Mouse (Mus musculus) embryonic facial prominence, embryonic 11.5 days (tissue): ENCODE measurements around the gene Dusp28. TPM values are rescaled to one million over a fixed set of nuclear protein-coding genes. Genes with fewer than 3 reads are reported as not detected.

Source experiments
- ATAC-seq: fragments of 200-750 bp; cut with Nextera tagmentation; replicated peaks from 2 replicates; pipeline ENCODE4 v1.8.0; 2017; ENCODE audit warnings: low read depth; ENCODE audit not compliant: insufficient number of reproducible peaks, low FRiP score, low TSS enrichment
- DNase-seq: peaks from one replicate; pipeline ENCODE4 v3.0.0-alpha.2; 2015; ENCODE audit warnings: low spot score
- H3K27ac ChIP-seq: fragments of 300-500 bp; sonication (generic); replicated peaks from 2 replicates; pipeline ENCODE4 v1.5.1; 2014; ENCODE audit warnings: mild to moderate bottlenecking, low read depth, low read length, control low read depth
- H3K27me3 ChIP-seq: fragments of 300-500 bp; sonication (generic); 2 replicates; pipeline ENCODE4 v1.6.1; 2014; ENCODE audit warnings: mild to moderate bottlenecking, low read length, moderate library complexity, mixed read lengths; ENCODE audit not compliant: control insufficient read depth, insufficient read depth
- H3K36me3 ChIP-seq: fragments of 300-500 bp; sonication (generic); replicated peaks from 2 replicates; pipeline ENCODE4 v1.6.1; 2014; ENCODE audit warnings: low read depth, mild to moderate bottlenecking, low read length, moderate library complexity, mixed read lengths; ENCODE audit not compliant: control insufficient read depth, insufficient read depth
- H3K4me1 ChIP-seq: fragments of 300-500 bp; sonication (generic); 2 replicates; pipeline ENCODE4 v1.6.1; 2014; ENCODE audit warnings: low read length, mixed read lengths; ENCODE audit not compliant: control insufficient read depth, insufficient read depth
- H3K4me2 ChIP-seq: fragments of 300-500 bp; sonication (generic); 2 replicates; pipeline ENCODE4 v1.6.1; 2014; ENCODE audit warnings: low read depth, mild to moderate bottlenecking, control low read depth, low read length, moderate library complexity
- H3K4me3 ChIP-seq: fragments of 300-500 bp; sonication (generic); 2 replicates; pipeline ENCODE4 v1.5.1; 2014; ENCODE audit warnings: low read depth, low read length, control low read depth
- H3K9ac ChIP-seq: fragments of 300-500 bp; sonication (generic); replicated peaks from 2 replicates; pipeline ENCODE4 v1.6.1; 2014; ENCODE audit warnings: mild to moderate bottlenecking, control low read depth, low read length
- H3K9me3 ChIP-seq: fragments of 300-500 bp; sonication (generic); replicated peaks from 2 replicates; pipeline ENCODE4 v1.6.1; 2016; ENCODE audit warnings: mild to moderate bottlenecking, low read length, inconsistent platforms, mixed read lengths; ENCODE audit not compliant: control insufficient read depth
- WGBS: fragments of 180-500 bp; shearing (Covaris S2); extraction: QIAGEN DNeasy Blood & Tissue Kit; methylation state at CpG from one replicate; pipeline ENCODE4 v1.1.7; 2014; 5-methylcytosine and 5-hydroxymethylcytosine counted together
- polyA plus RNA-seq: library from polyadenylated mRNA; unstranded; fragments of >200 nt; fragmentation: Nextera tagmentation; extraction: Ambion mirVana; gene quantifications from 2 replicates; pipeline ENCODE4 v1.2.1, GENCODE M21; 2014

The Dusp28 gene
- polyA plus RNA-seq, 1 experiment from 2014 or later = 7.2 TPM

DNA sequence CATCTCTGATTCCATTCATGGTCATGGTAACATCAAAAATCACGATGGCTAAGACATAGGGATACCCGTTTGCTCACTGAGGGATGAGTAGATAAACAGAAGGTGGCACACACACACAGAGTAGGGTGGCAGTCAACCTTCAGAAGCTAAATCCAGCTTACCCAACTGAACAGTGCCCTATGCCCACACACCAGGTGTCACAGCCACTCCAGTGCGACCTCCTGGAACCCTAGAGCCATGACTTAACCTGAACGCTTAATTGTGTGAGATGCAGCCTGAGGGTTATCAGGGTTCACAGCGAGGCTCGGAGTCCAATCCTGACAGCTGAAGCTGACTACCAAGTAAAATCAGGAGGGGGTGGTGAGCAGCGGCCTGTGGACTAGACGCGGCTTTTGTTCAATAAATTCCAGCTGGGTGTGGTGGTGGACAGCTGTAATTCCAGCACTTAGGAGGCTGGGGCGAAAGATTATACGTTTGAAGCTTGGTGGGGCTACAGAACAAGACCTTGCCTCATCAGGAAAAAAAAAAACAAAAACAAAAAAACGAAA lies 29.3 kb upstream of the Dusp28 start:
- ATAC-seq (no peak), DNase-seq (no peak)
- Histone ChIP-seq H3K9me3 (no peaks in the 10 kb centered on the region), H3K4me2 (no peak overlapping the region), H3K4me1 (no peaks in the 10 kb centered on the region), H3K27me3 (no peaks in the 10 kb centered on the region), H3K9ac (no peak overlapping the region), H3K36me3 (no peaks in the 10 kb centered on the region), H3K27ac (no peak overlapping the region), H3K4me3 (no peak overlapping the region)
- 59% methylated on average over 12 of the region's 12 CpGs for WGBS

DNA sequence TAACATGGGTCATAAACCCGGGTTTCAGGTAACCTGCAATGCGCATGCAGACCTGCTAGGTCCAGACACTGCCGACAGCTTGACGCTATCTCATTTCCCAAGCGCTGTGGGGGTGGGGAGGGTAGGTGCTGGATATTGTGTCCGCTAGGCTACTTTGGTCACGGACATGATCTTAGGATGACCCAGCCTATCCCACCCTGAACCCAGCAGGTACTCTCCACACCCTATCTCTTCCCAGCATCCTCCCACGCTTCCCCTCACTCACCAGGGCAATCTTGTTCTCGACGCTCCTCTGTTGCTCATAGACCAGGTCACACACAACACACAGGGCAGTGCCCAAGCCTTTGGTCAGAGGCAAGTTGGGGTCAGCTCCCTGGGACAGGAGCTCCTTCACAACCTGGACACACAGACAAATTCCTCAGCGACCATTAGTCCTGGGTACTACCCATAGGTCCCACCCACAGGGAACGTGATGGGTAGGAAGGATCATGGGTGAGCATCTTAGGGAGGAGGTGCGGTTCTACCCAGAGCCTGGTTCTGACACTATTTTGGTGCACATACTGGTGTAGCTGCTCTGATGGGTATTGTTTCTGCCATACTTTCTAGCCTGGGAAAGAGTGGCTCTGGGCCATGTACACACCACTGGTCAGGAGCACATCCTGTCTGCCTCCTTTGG lies 28.6 kb upstream of the Dusp28 start:
- Histone ChIP-seq H3K4me2 (no peak overlapping the region), H3K36me3 (no peaks in the 10 kb centered on the region), H3K4me3 (no peak overlapping the region), H3K9ac (no peak overlapping the region), H3K27me3 (no peaks in the 10 kb centered on the region), H3K9me3 (no peaks in the 10 kb centered on the region), H3K4me1 (no peaks in the 10 kb centered on the region), H3K27ac (no peak overlapping the region)
- no peak for ATAC-seq
- WGBS = 85% methylated on average over 13 of the region's 13 CpGs
- DNase-seq = no peak

DNA sequence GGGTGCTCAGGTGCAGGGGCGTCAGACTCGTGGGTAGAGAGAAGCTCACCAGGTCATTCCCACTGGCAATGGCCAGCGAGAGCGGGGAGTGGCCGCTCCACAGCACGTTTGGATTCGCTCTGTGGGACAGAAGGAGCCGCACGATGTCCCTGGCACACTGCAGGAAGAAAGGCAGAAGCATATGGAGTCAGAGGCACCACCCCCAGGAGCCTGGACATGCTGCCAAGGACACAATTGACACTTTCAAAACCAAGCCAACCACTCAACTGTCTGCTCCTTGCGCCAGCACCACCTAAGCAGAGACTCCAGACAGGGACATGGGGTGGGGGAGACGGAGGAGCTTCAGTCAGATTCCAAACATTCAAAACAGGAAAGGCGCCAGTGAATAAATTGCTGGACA lies 27.5 kb upstream of the Dusp28 start:
- no peaks in the 10 kb centered on the region for H3K9me3 ChIP-seq
- no peak for DNase-seq
- WGBS = 84% methylated on average over 12 of the region's 12 CpGs

DNA sequence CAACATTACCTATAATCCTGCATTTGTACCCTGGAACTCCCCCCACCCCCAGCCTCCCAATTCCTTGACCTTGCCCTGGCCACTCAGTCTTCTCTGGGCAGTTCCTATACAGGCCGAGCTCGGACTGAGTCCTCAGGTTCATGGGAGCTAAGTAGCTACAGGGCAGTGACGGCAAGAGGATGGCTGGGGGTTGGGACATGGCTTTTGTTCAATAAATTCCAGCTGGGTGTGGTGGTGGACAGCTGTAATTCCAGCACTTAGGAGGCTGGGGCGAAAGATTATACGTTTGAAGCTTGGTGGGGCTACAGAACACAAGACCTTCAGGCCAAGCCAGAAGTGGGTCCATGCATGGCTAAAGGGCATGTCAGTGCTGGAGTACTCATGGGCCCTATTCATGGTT lies 26.7 kb upstream of the Dusp28 start:
- WGBS = 68% methylated on average over 5 of the region's 5 CpGs

More for the DNA sequence above, 27.5 kb upstream of the Dusp28 start:
- ATAC-seq = no peak
- Histone ChIP-seq H3K36me3 (no peaks in the 10 kb centered on the region), H3K27ac (no peak overlapping the region), H3K4me2 (no peak overlapping the region), H3K4me1 (no peaks in the 10 kb centered on the region), H3K27me3 (no peaks in the 10 kb centered on the region), H3K4me3 (no peak overlapping the region), H3K9ac (no peak overlapping the region)

DNA sequence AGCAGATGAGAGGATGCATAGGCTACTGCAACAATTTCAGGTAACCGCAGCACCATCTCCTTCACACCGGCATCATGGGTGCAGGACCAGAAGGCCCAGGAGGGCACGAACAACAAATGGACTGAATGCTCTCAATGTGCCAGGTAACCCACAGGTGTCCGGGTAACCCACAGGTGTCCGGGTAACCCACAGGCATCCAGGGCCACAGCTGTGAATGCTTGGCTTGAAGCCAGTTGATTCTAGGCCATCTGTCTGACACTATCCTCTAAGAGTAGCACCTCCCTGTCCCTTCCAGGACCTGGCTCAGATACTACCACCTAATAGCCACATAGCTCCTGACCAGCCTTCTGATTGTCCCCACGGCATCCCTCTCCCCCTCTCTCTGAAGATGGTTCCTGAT lies 24.8 kb upstream of the Dusp28 start:
- no peak overlapping the region for H3K9ac ChIP-seq
- ATAC-seq (no peak), DNase-seq (no peak)
- H3K27me3 ChIP-seq = no peaks in the 10 kb centered on the region
- H3K9me3 ChIP-seq = no peaks in the 10 kb centered on the region
- H3K4me2 ChIP-seq = no peak overlapping the region
- H3K4me1 ChIP-seq = no peaks in the 10 kb centered on the region
- WGBS = 87% methylated on average over 6 of the region's 6 CpGs
- no peaks in the 10 kb centered on the region for H3K36me3 ChIP-seq
- H3K27ac ChIP-seq = no peak overlapping the region
- no peak overlapping the region for H3K4me3 ChIP-seq

More for the DNA sequence above, 26.7 kb upstream of the Dusp28 start:
- DNase-seq (no peak), ATAC-seq (no peak)
- Histone ChIP-seq H3K27me3 (no peaks in the 10 kb centered on the region), H3K4me3 (no peak overlapping the region), H3K27ac (no peak overlapping the region), H3K4me1 (no peaks in the 10 kb centered on the region), H3K9ac (no peak overlapping the region), H3K9me3 (no peaks in the 10 kb centered on the region), H3K36me3 (no peaks in the 10 kb centered on the region), H3K4me2 (no peak overlapping the region)

DNA sequence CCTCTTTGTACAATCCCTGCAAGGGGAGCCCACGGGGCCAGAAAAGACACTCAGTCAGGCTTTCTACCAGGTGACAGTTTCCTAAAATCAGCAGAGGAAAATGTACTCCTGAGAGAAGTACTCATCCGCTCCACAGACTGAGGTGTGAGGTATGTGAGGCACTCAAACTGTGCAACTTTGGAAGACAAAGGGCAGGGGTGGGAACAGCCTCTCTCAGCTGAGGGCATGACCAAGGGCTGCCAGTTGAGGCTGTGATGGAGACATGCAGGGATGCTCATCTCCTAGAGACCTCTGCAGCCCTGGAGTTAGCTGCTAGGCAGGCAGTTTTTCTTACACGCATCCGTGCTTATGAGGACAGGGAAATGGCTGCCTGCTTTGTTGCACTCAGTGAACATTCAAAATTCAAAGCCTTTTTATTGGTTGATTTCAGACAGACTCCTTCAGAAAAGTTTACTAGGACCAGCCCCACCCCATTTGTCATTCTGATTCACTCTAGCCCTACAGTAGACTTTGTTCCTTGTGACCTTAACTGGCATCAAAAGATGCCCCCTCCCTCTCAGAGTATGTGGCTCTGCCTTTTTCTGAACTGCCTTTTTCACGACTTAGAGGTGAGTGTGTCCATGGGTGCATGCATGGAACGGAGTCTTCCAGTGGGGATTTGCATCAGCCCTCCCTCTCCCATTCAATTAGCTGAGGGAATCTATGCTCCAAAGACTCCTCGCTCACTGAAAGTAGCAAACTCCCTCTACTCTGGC lies 17.7 kb upstream of the Dusp28 start:
- Histone ChIP-seq H3K9ac (no peak overlapping the region), H3K4me1 (no peaks in the 10 kb centered on the region), H3K27ac (no peak overlapping the region), H3K36me3 (no peaks in the 10 kb centered on the region), H3K4me2 (no peak overlapping the region), H3K4me3 (no peak overlapping the region), H3K9me3 (no peaks in the 10 kb centered on the region), H3K27me3 (no peaks in the 10 kb centered on the region)
- no peak for DNase-seq
- no peak for ATAC-seq
- WGBS = 77% methylated on average over 7 of the region's 7 CpGs

DNA sequence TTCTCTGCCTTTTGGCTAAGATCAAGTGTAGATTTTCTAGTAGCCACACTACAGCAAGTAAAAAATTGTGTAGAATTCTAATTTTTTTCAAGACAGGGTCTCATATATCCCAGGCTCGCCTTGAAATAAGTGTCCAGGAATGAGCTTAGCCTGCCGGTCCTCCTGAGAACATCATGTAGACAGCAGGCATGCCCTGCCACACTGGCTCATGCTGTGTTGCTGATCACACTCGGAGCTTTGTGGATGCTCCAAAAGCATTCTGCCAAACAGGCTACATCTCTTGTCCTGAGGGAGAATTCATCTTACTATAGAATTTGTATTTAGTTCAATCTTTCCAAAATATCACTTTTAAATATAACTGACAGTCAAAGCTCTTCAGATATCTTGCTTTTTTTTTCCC lies 14.0 kb upstream of the Dusp28 start:
- Histone ChIP-seq H3K4me1 (no peaks in the 10 kb centered on the region), H3K27ac (no peak overlapping the region), H3K9me3 (no peaks in the 10 kb centered on the region), H3K4me2 (no peak overlapping the region), H3K36me3 (no peaks in the 10 kb centered on the region), H3K4me3 (no peak overlapping the region), H3K27me3 (no peaks in the 10 kb centered on the region), H3K9ac (no peak overlapping the region)
- DNase-seq (no peak), ATAC-seq (no peak)
- WGBS = 65% methylated on average over 3 of the region's 3 CpGs

DNA sequence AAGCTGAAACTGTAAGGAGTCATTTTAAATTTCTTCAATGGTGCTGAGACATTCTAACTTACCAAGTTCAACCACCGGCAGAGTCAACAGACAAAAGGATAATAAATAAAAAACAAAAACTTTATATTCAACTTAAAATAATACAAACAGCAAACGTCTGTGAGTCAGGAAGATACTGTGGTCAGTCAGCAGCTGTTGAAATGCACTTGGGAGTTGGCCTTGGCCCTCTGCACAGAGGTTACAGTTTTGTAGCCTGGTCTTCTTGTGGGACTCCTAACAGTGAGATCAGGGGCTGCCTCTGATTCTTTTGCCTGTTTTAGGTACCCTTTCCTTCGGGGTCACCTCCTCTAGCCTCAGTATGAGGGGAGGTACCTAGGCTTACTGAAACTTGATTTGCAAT lies 12.9 kb upstream of the Dusp28 start:
- WGBS = 68% methylated on average over 3 of the region's 3 CpGs
- DNase-seq (no peak), ATAC-seq (no peak)
- no peaks in the 10 kb centered on the region for H3K4me1 ChIP-seq
- no peaks in the 10 kb centered on the region for H3K9me3 ChIP-seq
- no peak overlapping the region for H3K9ac ChIP-seq
- no peak overlapping the region for H3K27ac ChIP-seq
- H3K36me3 ChIP-seq = no peaks in the 10 kb centered on the region
- no peak overlapping the region for H3K4me3 ChIP-seq
- H3K4me2 ChIP-seq = no peak overlapping the region
- no peaks in the 10 kb centered on the region for H3K27me3 ChIP-seq
